Mouse (Mus musculus): ENCODE data around the gene Pter. TPM values are rescaled to one million over a fixed set of nuclear protein-coding genes. Genes with fewer than 3 reads are reported as not detected.

Gene Pter
- total RNA-seq, 2 experiments from 2014 or later: 10.6 to 12.1 TPM

- peak; percentile 46 for TF ChIP-seq CTCF (IDR thresholded peaks at IDR 0.05)
- peak overlapping the region; percentile 77 for H3K4me3 ChIP-seq
- intact Hi-C loops (cut with DNase I): no loop called here
- DNase-seq: peak; percentile 53
- H3K27ac ChIP-seq: peak overlapping the region; percentile 35; the same call in 1 of the 2 replicates
These were observed 86.9 kb downstream of the Pter start for GRCm38 (mm10) chr2:13010460-13011341.

GRCm38 (mm10) chr2:13011472-13011871 is 87.6 kb downstream of the Pter start, which contains the start of gene C1ql3:
Gene C1ql3 (minus strand): TSS chr2:13011806.
- Histone ChIP-seq H3K4me3 (peak within 1 kb of the TSS; percentile 77), H3K27ac (peak within 1 kb of the TSS; percentile 35; the same call in 1 of the 2 replicates)
- DNase-seq: peak; percentile 23
- no peak for TF ChIP-seq CTCF (IDR thresholded peaks at IDR 0.05)
- intact Hi-C loops (cut with DNase I): no loop called here

- no peak for DNase-seq
- intact Hi-C loops (cut with DNase I): no loop called here
- H3K27ac ChIP-seq: no peak overlapping the region
- no peak for TF ChIP-seq CTCF (IDR thresholded peaks at IDR 0.05)
- no peak overlapping the region for H3K4me3 ChIP-seq
These were observed 88.1 kb downstream of the Pter start for GRCm38 (mm10) chr2:13011973-13012372.

GRCm38 (mm10) chr2:13018382-13018781 is 94.5 kb downstream of the Pter start:
- DNase-seq: no peak
- no peak overlapping the region for H3K27ac ChIP-seq
- no peak for TF ChIP-seq CTCF (IDR thresholded peaks at IDR 0.05)
- intact Hi-C loops (cut with DNase I): no loop called here
- no peak overlapping the region for H3K4me3 ChIP-seq

- Histone ChIP-seq H3K27ac (no peak overlapping the region), H3K4me3 (no peak overlapping the region)
- DNase-seq: no peak
- TF ChIP-seq CTCF (IDR thresholded peaks at IDR 0.05): no peak
- intact Hi-C loops (cut with DNase I): no loop called here
These were observed 95.0 kb downstream of the Pter start for GRCm38 (mm10) chr2:13018861-13019260.

GRCm38 (mm10) chr2:13038772-13039171 is 114.9 kb downstream of the Pter start:
- intact Hi-C loops (cut with DNase I): no loop called here
- no peak for DNase-seq
- H3K27ac ChIP-seq: no peak overlapping the region
- no peak overlapping the region for H3K4me3 ChIP-seq
- TF ChIP-seq CTCF (IDR thresholded peaks at IDR 0.05): no peak

GRCm38 (mm10) chr2:13039785-13040184 is 115.9 kb downstream of the Pter start:
- no peak for DNase-seq
- intact Hi-C loops (cut with DNase I): no loop called here
- Histone ChIP-seq H3K27ac (no peak overlapping the region), H3K4me3 (no peak overlapping the region)
- no peak for TF ChIP-seq CTCF (IDR thresholded peaks at IDR 0.05)

- no peak for DNase-seq
- Histone ChIP-seq H3K27ac (no peak overlapping the region), H3K4me3 (no peak overlapping the region)
- no peak for TF ChIP-seq CTCF (IDR thresholded peaks at IDR 0.05)
- intact Hi-C loops (cut with DNase I): no loop called here
These were observed 120.7 kb downstream of the Pter start for GRCm38 (mm10) chr2:13044555-13044954.

GRCm38 (mm10) chr2:13048649-13049048 is 124.8 kb downstream of the Pter start:
- no peak for TF ChIP-seq CTCF (IDR thresholded peaks at IDR 0.05)
- Histone ChIP-seq H3K27ac (no peak overlapping the region), H3K4me3 (no peak overlapping the region)
- intact Hi-C loops (cut with DNase I): no loop called here
- DNase-seq: no peak

Other genes with a start within 250 kb of the Pter start
- gene C1ql3, start 87.8 kb downstream of the Pter start, total RNA-seq (2021): under 1 TPM; 0.48 to 0.70 TPM

Data from gastrocnemius, adult 2 months (tissue).